Mouse (Mus musculus) gastrocnemius, adult 8-10 months (tissue): ENCODE data around the gene Sipa1l1. TPM values are rescaled to one million over a fixed set of nuclear protein-coding genes. Genes with fewer than 3 reads are reported as not detected.

Source experiments
- DNase-seq, 2 experiments: peaks; one replicate each; pipeline ENCODE4 v3.0.0; 2022; ENCODE audit warnings: low spot score in 2 of 2
- total RNA-seq, 4 experiments: library from RNA; stranded (reverse); gene quantifications; 2 replicates each; pipeline ENCODE4 v1.2.4; 2022

The Sipa1l1 gene
- total RNA-seq, 4 experiments from 2014 or later = 6.1 to 9.7 (median 7.3) TPM

GRCm38 (mm10) chr12:82328112-82328511 lies 159.0 kb downstream of the Sipa1l1 start:
- no peak for DNase-seq

GRCm38 (mm10) chr12:82332836-82333614 lies 163.9 kb downstream of the Sipa1l1 start:
- no peak for DNase-seq

DNA sequence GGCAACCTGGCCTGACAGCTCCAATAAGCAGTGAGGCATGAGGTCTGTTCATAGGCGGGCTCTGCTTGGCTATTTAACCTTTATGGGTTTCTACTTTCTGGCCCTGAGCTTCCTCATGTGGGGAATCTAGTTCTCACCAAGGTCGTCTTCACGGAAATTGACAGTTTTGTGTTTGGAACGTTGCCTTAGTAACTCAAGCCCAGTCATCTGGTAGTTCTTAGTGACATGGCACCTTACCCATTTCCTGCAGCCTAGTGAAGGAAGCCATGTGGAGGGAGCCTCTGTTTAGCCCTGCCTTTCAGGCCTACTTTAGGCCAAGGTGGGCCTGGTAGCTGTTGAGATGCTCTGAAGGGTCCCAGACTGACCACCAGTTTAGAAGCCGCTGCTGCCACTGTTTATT lies 164.9 kb downstream of the Sipa1l1 start:
- no peak for DNase-seq

DNA sequence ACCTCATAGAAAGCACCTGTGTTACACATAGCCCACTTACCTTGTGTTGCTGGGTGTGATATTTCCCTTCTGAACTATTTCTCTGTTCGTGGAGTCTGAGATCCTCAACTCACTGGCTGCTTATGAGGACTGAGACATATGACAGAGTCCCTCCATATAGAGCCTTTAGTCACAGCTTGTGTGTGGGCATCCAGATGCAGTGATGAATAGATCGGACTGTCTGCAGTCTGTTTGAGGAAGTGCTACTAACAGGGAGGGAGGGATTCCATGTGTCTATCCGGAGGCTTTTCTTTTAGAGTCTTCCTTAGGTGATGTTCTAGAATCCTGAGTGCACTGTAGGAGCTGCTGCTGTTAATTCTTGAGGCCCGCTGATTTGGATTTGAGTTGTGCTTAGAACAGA lies 165.4 kb downstream of the Sipa1l1 start:
- no peak for DNase-seq

DNA sequence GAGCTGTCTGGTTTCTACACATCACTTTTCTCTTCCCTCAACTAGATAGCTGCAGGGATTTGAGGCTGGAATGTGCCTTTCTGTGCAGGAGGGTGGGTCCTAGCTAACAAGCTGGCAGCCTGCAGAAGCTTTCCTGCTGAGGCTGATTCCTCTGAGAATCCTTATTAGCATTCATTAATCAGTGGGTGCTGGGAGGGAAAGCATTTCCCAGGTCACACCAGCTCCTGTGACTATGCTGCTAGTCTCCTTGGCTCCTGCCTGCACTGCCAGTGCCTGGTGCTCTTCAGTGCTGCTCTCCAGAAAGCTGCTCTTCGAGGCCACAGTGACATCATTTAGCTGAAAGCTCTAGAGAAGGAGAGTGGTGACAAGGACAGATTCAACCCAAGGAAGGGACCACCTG lies 166.0 kb downstream of the Sipa1l1 start:
- no peak for DNase-seq

DNA sequence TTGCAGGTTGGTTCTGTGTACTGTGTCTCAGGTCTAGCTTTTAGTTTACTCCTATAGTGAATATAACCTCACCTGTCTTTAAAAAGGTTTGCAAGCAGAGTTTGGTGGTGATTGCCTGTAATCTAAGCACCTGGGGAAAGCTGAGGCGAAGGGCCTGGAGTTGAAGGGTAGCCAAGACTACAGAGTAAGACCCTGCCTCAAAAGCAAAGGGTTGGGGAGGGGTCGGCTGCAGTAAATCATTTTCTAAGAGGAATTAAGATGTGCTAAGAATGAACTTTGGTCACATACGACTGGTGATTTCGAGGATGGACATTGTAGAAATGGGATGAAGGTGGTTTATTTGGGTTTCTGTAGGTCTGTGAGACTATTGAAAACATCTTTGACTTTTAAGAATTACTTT lies 169.4 kb downstream of the Sipa1l1 start:
- no peak for DNase-seq

- no peak for DNase-seq
These were observed 170.2 kb downstream of the Sipa1l1 start for GRCm38 (mm10) chr12:82339221-82339861.

DNA sequence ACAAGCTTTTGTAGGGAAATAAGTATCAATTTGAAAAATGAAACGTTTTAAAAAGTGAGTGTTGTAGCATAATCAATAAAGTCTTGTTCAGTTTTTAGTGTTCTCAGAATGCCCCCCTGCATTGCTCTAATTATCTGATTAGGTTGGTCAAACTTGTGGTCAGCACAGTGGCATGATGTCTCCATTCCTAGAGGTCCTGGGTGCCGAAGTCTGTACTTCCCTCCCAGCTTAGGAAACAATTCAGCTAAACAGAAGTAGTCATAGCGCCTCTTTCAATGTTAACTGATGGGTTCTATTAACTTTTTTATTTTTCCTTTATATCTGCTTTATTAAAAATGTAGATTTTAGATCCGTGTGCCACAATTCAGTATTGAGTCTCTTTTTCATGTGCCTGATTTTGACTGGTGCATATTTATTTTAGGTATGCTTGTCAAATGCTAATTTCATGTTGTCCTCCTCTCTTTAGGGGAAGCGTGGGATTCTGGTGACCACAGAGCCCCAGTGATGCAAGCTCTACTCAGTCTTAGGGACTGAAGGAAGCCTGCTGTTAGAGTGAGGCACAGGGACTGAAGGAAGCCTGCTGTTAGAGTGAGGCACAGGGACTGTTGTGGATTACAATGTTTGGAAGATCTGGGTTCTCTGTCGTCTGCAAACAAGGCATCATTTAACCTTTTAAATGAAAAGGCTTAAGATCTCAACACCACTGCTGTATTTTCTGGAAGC lies 171.2 kb downstream of the Sipa1l1 start:
- DNase-seq = no peak

DNA sequence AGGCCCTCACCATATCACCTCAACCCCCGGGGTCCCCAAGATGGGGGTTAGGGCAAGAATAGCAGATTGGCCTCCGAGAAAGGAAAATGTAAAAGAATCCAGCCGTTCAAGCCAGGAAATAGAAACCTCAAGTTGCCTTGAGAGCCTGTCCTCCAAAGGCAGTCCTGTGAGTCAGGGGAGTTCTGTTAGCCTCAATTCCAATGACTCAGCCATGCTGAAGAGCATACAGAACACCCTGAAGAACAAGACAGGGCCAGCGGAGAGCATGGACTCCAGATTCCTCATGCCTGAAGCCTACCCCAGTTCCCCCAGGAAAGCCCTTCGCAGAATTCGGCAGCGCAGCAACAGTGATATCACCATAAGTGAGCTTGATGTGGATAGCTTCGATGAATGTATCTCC lies 172.1 kb downstream of the Sipa1l1 start:
- DNase-seq = no peak

- no peak for DNase-seq
These were observed 172.6 kb downstream of the Sipa1l1 start for GRCm38 (mm10) chr12:82341696-82342095.

GRCm38 (mm10) chr12:82350082-82350481 lies 181.0 kb downstream of the Sipa1l1 start:
- no peak for DNase-seq

GRCm38 (mm10) chr12:82350891-82351290 lies 181.8 kb downstream of the Sipa1l1 start:
- no peak for DNase-seq

- DNase-seq = no peak
These were observed 184.5 kb downstream of the Sipa1l1 start for GRCm38 (mm10) chr12:82353660-82354059.

DNA sequence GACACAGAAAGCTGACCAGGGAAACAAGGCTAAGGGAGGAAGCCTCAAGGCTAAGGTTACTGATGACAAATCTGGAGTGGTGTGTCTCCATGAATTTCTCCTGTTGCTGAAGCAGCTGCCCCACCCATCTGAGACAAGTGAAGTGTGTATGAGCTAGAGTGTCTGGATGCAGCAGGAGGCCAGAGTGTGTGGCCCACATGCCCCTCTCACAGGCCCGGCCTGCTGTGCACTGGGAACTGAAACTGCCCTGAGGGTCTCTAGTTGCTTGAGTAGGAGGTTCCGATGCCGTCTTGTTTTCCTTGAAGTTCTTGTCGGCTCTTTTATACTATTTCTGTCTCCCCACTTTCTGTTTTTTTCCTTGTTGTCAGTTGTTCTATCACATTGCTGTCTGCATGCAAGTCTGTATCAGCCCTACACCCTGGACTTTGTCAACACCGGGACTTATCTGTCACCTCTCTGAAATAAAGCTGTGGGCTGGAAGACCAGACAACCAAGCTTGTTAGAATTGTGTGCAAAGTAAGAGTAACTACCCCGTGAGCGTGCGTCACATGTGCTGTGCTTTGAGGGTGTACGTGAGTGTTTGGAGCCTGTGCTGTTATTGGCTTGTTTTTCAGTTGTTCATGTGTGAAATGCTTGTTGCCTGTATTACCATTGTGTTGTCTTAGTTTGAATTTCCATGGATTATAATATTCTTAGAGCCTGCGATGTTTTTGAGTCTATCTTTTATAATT lies 186.5 kb downstream of the Sipa1l1 start:
- no peak for DNase-seq

DNA sequence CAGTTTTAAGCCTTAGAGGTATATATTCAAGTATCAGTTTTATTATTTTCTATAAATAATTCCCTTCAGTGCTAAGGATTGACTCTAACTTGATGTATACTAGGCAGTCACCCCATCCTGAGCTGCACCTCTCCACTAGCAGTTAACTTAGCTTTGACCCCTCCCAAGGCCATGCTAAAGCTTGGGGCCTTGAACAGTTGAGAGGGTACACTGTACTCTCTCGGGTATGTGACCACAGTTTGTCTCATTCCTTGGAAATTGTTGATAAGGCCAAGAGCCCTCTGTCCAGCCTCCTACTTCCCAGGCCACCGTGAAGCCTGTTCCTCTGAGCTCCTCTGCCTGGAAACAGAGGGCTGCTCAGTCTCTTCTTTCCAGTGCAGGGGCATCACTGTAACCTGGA lies 187.4 kb downstream of the Sipa1l1 start:
- no peak for DNase-seq

DNA sequence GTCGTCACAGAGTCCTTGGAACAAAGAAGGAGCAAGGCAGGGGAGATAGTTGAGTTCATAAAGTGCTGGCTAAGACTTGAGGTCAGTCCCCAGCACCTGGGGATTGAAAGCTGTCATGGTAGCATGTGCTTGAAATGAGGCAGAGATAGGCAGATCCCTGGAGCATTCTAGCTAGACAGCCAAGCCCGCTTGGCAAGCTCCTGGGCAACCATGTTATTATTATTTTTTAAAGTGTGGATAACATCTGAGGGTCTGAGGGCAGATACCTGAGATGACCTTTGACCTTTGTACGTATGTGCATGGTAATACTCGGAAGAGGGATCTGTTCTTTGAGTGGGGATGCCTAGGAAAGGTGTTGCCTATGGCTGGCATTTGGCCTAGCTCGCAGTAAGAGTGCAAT lies 188.3 kb downstream of the Sipa1l1 start:
- DNase-seq = no peak

- DNase-seq = no peak
These were observed 193.7 kb downstream of the Sipa1l1 start for GRCm38 (mm10) chr12:82362796-82363195.

DNA sequence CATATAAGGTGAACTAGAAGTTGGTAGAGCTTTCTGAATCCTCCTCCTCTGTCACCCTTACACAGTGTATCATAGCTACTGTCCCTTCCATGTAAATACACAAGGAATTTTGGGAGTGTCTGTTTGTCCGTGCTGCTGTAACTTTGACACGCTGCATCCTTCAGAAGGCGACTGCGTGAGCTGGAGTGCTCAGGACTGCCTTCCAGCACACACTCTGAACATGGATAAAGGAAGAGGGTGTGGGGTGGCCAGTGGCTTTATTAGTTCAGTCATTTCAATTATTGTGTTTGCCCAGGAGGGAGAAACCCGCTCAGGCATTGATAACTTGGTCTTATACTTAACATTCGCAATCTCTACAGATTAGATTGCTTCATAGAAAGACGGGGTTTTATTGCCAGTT lies 195.1 kb downstream of the Sipa1l1 start:
- DNase-seq = no peak

- no peak for DNase-seq
These were observed 196.3 kb downstream of the Sipa1l1 start for GRCm38 (mm10) chr12:82365276-82365875.

- DNase-seq = no peak
These were observed 197.6 kb downstream of the Sipa1l1 start for GRCm38 (mm10) chr12:82366754-82367153.

- no peak for DNase-seq
These were observed 198.2 kb downstream of the Sipa1l1 start for GRCm38 (mm10) chr12:82367345-82367744.
